Mouse (Mus musculus) ovary, postnatal 14 days (tissue): Measurements from ENCODE around the gene Spns2.

Experiments used
- DNase-seq: peaks from one replicate; pipeline ENCODE4 v3.0.0; 2022; ENCODE audit warnings: low spot score

Spns2 gene

GRCm38 (mm10) chr11:72489881-72490301 lies at the start of gene Spns2:
Spns2 (minus strand) TSS chr11:72489904.
- DNase-seq: peak; percentile 73

GRCm38 (mm10) chr11:72538811-72539210 lies 49.1 kb upstream of the Spns2 start:
- no peak for DNase-seq

- DNase-seq: no peak
Measured at GRCm38 (mm10) chr11:72538037-72538755, 48.5 kb upstream of the Spns2 start.

GRCm38 (mm10) chr11:72537503-72537902 lies 47.8 kb upstream of the Spns2 start:
- no peak for DNase-seq

GRCm38 (mm10) chr11:72535519-72535918 lies 45.8 kb upstream of the Spns2 start:
- no peak for DNase-seq

GRCm38 (mm10) chr11:72532890-72533289 lies 43.2 kb upstream of the Spns2 start:
- no peak for DNase-seq

- DNase-seq: no peak
Measured at GRCm38 (mm10) chr11:72531632-72532031, 41.9 kb upstream of the Spns2 start.

GRCm38 (mm10) chr11:72531144-72531543 lies 41.4 kb upstream of the Spns2 start:
- no peak for DNase-seq

- DNase-seq: no peak
Measured at GRCm38 (mm10) chr11:72526190-72526589, 36.5 kb upstream of the Spns2 start.

- no peak for DNase-seq
Measured at GRCm38 (mm10) chr11:72523711-72524110, 34.0 kb upstream of the Spns2 start.

GRCm38 (mm10) chr11:72522616-72523041 lies 32.9 kb upstream of the Spns2 start:
- peak; percentile 34 for DNase-seq

GRCm38 (mm10) chr11:72521598-72522541 lies 32.2 kb upstream of the Spns2 start:
- DNase-seq: no peak

GRCm38 (mm10) chr11:72519895-72520294 lies 30.2 kb upstream of the Spns2 start:
- DNase-seq: no peak

- no peak for DNase-seq
Measured at GRCm38 (mm10) chr11:72519189-72519588, 29.5 kb upstream of the Spns2 start.

GRCm38 (mm10) chr11:72518449-72518848 lies 28.7 kb upstream of the Spns2 start:
- DNase-seq: no peak

GRCm38 (mm10) chr11:72514967-72515366 lies 25.3 kb upstream of the Spns2 start:
- no peak for DNase-seq

GRCm38 (mm10) chr11:72508651-72509050 lies 18.9 kb upstream of the Spns2 start:
- no peak for DNase-seq

GRCm38 (mm10) chr11:72507651-72508050 lies 17.9 kb upstream of the Spns2 start:
- DNase-seq: no peak

- no peak for DNase-seq
Measured at GRCm38 (mm10) chr11:72504016-72504797, 14.5 kb upstream of the Spns2 start.

GRCm38 (mm10) chr11:72503501-72503921 lies 13.8 kb upstream of the Spns2 start:
- DNase-seq: no peak

GRCm38 (mm10) chr11:72502236-72502635 lies 12.5 kb upstream of the Spns2 start:
- DNase-seq: no peak

- DNase-seq: no peak
Measured at GRCm38 (mm10) chr11:72501426-72502002, 11.8 kb upstream of the Spns2 start.
